Mouse (Mus musculus) mouse embryonic stem cell (cell line): Measurements from ENCODE around the gene Smcp.

Experiments
- in situ Hi-C, 2 experiments: fragments of 300-500 bp; cut with MboI; formaldehyde crosslinking; loops; 1 replicate in 1 of 2; 3 replicates in 1 of 2; pipeline ENCODE4 v1.14.3; 2019 to 2020; ENCODE audit warnings: low sequenced_read_pairs in 2 of 2, low pct_unique_long_range_greater_than_20kb in 1 of 2, mixed read lengths in 1 of 2; ENCODE audit not compliant: unreplicated experiment in 1 of 2

The Smcp gene

GRCm38 (mm10) chr3:92565418-92565817, 23.4 kb downstream of the Smcp start:
- in situ Hi-C loops, result no loop called here

- in situ Hi-C loops, result no loop called here
Observed at GRCm38 (mm10) chr3:92534411-92534810, 54.4 kb downstream of the Smcp start, which contains the start of gene 2310046K23Rik. Gene 2310046K23Rik (minus strand): TSS chr3:92534511.
